Mouse (Mus musculus) left cerebral cortex, adult 8-10 months (tissue): ENCODE results near the gene Apobec1. TPM values are rescaled to one million over a fixed set of nuclear protein-coding genes. Genes with fewer than 3 reads are reported as not detected.
"Not testable (repeated sequence)": the region's sequence is repeated elsewhere in the genome, so short reads cannot be mapped to it uniquely, and the experiment has no call there.

ENCODE experiments used
- DNase-seq, 2 experiments: peaks; one replicate each; pipeline ENCODE4 v3.0.0; 2022; ENCODE audit warnings: low spot score in 2 of 2
- total RNA-seq, 4 experiments: library from RNA; stranded (reverse); gene quantifications; 2 replicates each; pipeline ENCODE4 v1.2.4; 2022

Gene Apobec1
- total RNA-seq, 4 experiments from 2014 or later = 1.5 to 3.5 (median 2.6) TPM

- DNase-seq = no peak
Measured at GRCm38 (mm10) chr6:122561005-122561404, 41.2 kb downstream of the Apobec1 start.

GRCm38 (mm10) chr6:122560427-122560826 lies 41.8 kb downstream of the Apobec1 start:
- peak; percentile 23 to 56 for DNase-seq

- DNase-seq = peak; percentile 27 to 57
Measured at GRCm38 (mm10) chr6:122556959-122557561, 45.2 kb downstream of the Apobec1 start.

DNA sequence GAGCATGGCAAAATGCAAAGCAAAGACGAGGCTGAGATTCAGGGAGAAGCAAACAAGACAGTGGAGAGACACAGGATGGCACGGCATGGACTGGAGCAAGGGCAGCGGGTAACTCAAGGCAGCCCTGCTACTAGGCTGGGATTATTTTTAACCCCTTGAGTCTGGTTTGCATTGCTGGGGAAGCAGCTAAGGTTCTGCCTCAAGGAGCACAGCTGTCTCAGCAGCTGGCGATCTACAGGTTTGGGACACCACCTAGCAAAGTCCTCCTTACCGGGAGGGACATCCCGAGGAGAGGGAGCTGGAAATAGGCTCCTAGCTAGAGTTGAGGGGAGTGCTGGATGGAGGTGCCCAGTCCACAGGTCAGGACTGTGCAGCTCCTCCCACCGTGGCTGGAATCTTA lies 47.0 kb downstream of the Apobec1 start:
- no peak for DNase-seq

- no peak for DNase-seq
Measured at GRCm38 (mm10) chr6:122554102-122554501, 48.1 kb downstream of the Apobec1 start.

DNA sequence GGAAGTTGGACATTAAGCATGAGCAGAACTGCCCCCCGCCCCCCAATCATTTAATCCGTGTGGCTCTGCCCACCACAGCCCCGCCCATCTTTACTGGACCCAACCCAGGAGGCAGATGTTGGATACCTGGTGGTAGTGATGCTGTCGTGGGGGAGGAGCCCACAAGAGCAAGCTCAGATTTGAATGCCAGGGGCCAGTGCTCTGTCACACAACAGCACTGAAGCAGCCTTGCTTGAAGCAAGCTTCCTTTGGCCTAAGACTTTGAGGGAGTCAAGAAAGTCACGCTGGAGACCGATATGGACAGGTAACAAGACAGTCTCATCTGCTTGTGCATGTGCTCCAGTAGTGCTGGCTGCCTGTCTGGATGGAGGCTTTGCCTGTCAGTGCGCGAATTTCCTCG lies 48.6 kb downstream of the Apobec1 start, which contains the start of gene Aicda:
TSS of gene Aicda (plus strand) at position 196 of the 400 bp plus-strand sequence.
- DNase-seq = no peak

- DNase-seq = no peak
Measured at GRCm38 (mm10) chr6:122545948-122546347, 56.3 kb downstream of the Apobec1 start.

DNA sequence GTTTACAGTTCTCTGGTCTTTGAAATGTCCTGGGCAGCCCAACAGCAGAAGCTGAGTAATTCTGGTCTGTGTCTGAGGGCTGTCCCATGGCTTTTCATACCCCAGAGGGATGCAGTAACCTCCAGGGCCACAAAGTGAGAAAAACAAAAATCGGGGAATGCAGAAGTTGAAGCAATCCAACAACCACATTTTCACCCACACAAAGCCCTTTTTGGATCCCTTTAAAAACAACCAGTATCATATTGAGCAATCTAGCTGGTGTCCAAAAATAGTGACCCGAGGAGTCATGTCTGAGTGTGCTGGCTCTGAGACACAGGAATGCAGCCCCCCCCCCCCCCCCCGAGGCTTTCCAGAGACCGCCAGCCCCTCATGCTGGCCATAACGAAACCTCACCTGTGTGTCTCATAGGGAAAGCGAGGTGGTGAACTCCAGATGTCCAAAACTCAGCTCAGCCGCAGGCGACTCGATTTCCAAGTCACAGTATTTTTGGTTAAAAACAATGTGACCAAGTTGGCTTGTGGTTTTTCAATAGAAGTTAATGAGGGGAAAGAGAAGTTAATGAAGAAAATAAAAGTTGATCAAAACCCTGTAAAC lies 56.9 kb downstream of the Apobec1 start:
- no peak for DNase-seq

DNA sequence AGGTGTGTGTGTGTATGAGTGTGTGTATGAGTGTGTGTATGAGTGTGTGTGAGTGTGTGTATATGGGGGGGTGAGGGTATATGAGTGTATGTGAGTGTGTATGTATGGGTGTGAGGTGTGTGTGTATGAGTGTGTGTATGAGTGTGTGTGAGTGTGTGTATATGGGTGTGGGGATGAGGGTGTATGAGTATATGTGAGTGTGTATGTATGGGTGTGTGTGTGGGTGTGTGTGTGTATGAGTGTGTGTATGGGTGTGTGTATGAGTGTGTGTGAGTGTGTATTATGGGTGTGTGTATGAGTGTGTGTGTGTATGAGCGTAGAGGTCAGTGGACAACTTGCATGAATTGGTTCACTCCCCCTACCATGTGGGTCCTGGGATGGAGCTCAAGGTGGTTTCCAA lies 57.6 kb downstream of the Apobec1 start:
- no peak for DNase-seq

DNA sequence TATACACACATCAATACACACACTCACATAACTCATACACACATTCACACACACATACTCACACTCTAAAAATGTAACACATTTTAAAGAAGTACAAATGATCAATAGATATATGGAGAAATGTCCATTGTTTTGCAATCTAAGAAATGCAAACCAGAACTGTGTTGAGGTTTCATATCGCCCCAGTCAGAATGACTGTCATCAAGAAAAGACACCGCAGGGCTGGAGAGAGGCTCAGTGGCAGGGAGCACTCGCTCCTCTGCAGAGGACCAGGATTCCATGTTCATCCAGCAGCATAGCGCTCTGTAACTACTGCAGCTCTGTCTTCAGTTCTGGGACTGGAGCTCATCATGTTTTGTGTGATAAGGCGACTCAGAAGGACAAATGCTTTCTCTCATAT lies 58.7 kb downstream of the Apobec1 start:
- no peak for DNase-seq

DNA sequence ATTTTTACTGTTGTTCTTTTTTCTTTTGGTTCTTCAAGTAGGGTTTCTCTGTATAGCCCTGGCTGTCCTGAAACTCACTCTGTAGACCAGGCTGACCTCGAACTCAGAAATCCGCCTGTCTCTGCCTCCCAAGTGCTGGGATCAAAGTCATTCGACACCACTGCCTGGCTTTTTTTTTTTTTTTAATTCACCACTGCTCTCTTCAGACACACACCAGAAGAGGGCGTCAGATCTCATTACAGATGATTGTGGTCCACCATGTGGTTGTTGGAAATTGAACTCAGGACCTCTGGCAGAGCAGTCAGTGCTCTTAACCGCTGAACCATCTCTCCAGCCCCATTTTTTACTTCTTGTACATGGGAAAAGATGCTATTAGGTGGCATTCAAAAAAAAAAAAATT lies 59.8 kb downstream of the Apobec1 start:
- DNase-seq = not testable (repeated sequence)

DNA sequence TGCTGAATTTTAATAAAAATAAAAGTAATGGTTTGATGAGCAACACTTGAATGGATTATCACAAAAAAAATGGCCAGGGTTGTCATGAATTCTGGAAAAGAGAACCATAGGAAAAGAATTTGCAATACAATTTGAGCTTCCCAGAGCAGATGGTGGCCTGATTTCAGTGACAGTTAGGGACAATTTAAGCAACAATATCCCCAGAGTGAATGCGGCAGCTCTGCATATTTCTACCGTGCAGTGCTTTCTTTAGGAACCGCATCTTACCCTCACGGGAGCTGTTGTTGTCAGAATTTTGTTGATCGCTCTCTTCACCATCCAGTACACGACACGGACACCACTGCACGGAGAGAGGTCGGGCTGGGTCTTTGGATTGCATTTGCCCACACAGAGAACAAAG lies 62.7 kb downstream of the Apobec1 start:
- peak in 1 of 2 experiments; percentile 9 for DNase-seq

- DNase-seq = no peak
Measured at GRCm38 (mm10) chr6:122534032-122534431, 68.2 kb downstream of the Apobec1 start.

DNA sequence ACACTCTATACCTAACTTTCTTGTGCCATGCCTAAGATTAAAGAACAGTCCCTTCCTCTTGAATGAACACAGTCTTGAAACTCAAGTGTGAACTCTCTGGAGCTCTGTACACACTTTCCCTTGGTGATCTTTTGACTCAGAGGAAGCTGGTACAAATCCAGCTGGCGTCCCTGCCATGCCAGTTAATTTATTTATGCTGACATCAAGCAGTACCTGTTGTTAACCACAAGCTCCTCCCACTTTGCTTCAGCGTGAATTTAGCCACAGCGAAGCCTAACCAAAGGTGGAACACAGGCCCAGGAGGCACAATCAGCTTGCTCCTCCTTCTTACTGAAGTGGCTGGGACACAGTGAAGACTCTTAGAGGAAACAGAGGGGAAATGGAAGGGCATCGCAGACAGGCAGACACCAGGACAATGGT lies 69.4 kb downstream of the Apobec1 start:
- no peak for DNase-seq

- DNase-seq = no peak
Measured at GRCm38 (mm10) chr6:122531466-122532174, 70.6 kb downstream of the Apobec1 start.

- DNase-seq = no peak
Measured at GRCm38 (mm10) chr6:122528136-122528535, 74.1 kb downstream of the Apobec1 start.

Other genes starting within 250 kb of the Apobec1 start
- gene Rimklb, start 103.7 kb downstream of the Apobec1 start, total RNA-seq = 10 to 100 TPM; 59.9 to 73.3 (median 65.8) TPM
- 1 to 10 TPM in 1 of 4 experiments, not detected in 3; 1.3 TPM for gene Mfap5, start 96.6 kb downstream of the Apobec1 start, total RNA-seq
- not detected for gene Aicda, start 48.6 kb downstream of the Apobec1 start, total RNA-seq
- gene Gdf3, start 7.6 kb upstream of the Apobec1 start, total RNA-seq = not detected
- gene Dppa3, start 24.0 kb upstream of the Apobec1 start, total RNA-seq = not detected
- gene Nanog, start 105.0 kb upstream of the Apobec1 start, total RNA-seq = not detected
- gene Slc2a3, start 199.2 kb upstream of the Apobec1 start, total RNA-seq = 100 to 1,000 TPM in 3 of 4 experiments, 10 to 100 TPM in 1; 95.5 to 112 (median 107) TPM
- gene Foxj2, start 217.5 kb upstream of the Apobec1 start, total RNA-seq = 10 to 100 TPM; 27.5 to 28.4 (median 28.0) TPM